17 mouse cellular contexts compared by ENCODE assay signal in genomic region chr1:131820887-131821328, GRCm38 (mm10). TPM values are rescaled to one million over a fixed set of nuclear protein-coding genes. Genes with fewer than 3 reads are reported as not detected.
DNase-seq lines count a peak whose midpoint lies in the region; ATAC-seq and TF ChIP-seq lines count a peak whose summit lies in the region.
"Had no signal": no experiment of that assay in that cellular context is flagged by ENCODE, and none has a peak within 500 bp of the region (broad histone marks: within the 10 kb centered on the region; RNA-seq: fewer than 3 reads in every experiment).

No protein-coding gene starts in this region.

- 56% methylated on average over 10 of the region's 10 CpGs for WGBS in neural tube, embryonic 15.5 days

- H3ac ChIP-seq in myocyte (ENCODE audit: control insufficient read depth, insufficient read length): no peak overlapping the region

- no peak overlapping the region for H3K4me2 ChIP-seq in neural tube, embryonic 15.5 days
- peak overlapping the region; percentile 42 for H3K4me2 ChIP-seq in myocyte (ENCODE audit: low read depth)
- H3K4me2 ChIP-seq: liver, embryonic 12.5 days had no signal

- no peaks in the 10 kb centered on the region for H3K4me1 ChIP-seq in neural tube, embryonic 15.5 days
- H3K4me1 ChIP-seq: liver, embryonic 12.5 days had no signal

- H3K4me3 ChIP-seq in neural tube, embryonic 15.5 days (replicated peaks): no peak overlapping the region
- no peak overlapping the region for H3K4me3 ChIP-seq in myocyte
- H3K4me3 ChIP-seq: liver, embryonic 12.5 days; megakaryocyte, embryonic 14.5 days had no signal

- H3K79me2 ChIP-seq in myocyte (ENCODE audit: control insufficient read depth, insufficient read depth): no peaks in the 10 kb centered on the region

- peak; percentile 86 for ATAC-seq in frontal cortex, adult (ENCODE audit: low TSS enrichment)
- peak; percentile 38; the same call in 1 of the 2 replicates for ATAC-seq in neural tube, embryonic 15.5 days (ENCODE audit: low FRiP score)
- peak; percentile 75 for ATAC-seq in activated CD4-positive, CD25-positive, alpha-beta regulatory T cell, adult 4 months
- ATAC-seq: intestine, postnatal 0 days; liver, embryonic 12.5 days; lung, postnatal 0 days had no signal

- H3K27ac ChIP-seq in neural tube, embryonic 15.5 days (replicated peaks): no peak overlapping the region
- H3K27ac ChIP-seq: liver, embryonic 12.5 days had no signal

- no peaks in the 10 kb centered on the region for H3K36me3 ChIP-seq in neural tube, embryonic 15.5 days
- H3K36me3 ChIP-seq in myocyte (ENCODE audit: control insufficient read depth, insufficient read depth): no peaks in the 10 kb centered on the region
- H3K36me3 ChIP-seq: liver, embryonic 12.5 days had no signal

- DNase-seq in frontal cortex, postnatal 25 days (ENCODE audit: low spot score in 2 of 2): no peak
- no peak for DNase-seq in neural tube, embryonic 10.5 days (ENCODE audit: extremely low spot score, low spot score)
- DNase-seq in spleen, postnatal 10 days (ENCODE audit: low spot score in 2 of 2): no peak
- DNase-seq in MN1 (ENCODE audit: low spot score): no peak
- DNase-seq: cerebellum, adult 18-20 months; gastrocnemius, postnatal 10 days; heart, postnatal 10 days; kidney, postnatal 14 days; right cerebral cortex, postnatal 4 days had no signal

- H3K27me3 ChIP-seq in neural tube, embryonic 15.5 days (replicated peaks): no peaks in the 10 kb centered on the region
- peaks cover 31% of the 10 kb centered on the region for H3K27me3 ChIP-seq in myocyte (ENCODE audit: control insufficient read depth, insufficient read depth, insufficient read length)

- H3K9ac ChIP-seq in neural tube, embryonic 15.5 days (replicated peaks): no peak overlapping the region
- H3K9ac ChIP-seq: liver, embryonic 12.5 days had no signal

- no peaks in the 10 kb centered on the region for H3K9me3 ChIP-seq in neural tube, embryonic 15.5 days (replicated peaks)
- H3K9me3 ChIP-seq: liver, embryonic 12.5 days had no signal

- TF ChIP-seq POLR2A in myocyte (IDR thresholded peaks at IDR 0.05; ENCODE audit: insufficient read length, low read depth): no peak

TF ChIP-seq in myocyte, 11 proteins besides CTCF, POLR2A, EP300 and RAD21:
- peak in 2 of 3 experiments; percentile 72 to 81 for TF ChIP-seq MYOG (IDR thresholded peaks at IDR 0.05; ENCODE audit: control insufficient read depth in 1 of 3, insufficient read depth in 1 of 3, insufficient read length in 2 of 3, low read depth in 2 of 3)
- TF ChIP-seq MYOD1 (IDR thresholded peaks at IDR 0.05; ENCODE audit: control insufficient read depth in 1 of 3, insufficient read length in 2 of 3, low read depth in 2 of 3): peak; percentile 89 to 92 (median 91)
- TF ChIP-seq TCF12 (IDR thresholded peaks at IDR 0.05; ENCODE audit: insufficient read depth, poor library complexity, severe bottlenecking): peak; percentile 74
- no peak for TF ChIP-seq REST (IDR thresholded peaks at IDR 0.05; ENCODE audit: insufficient read depth, insufficient read length)
- peak; percentile 81 for TF ChIP-seq TCF3 (IDR thresholded peaks at IDR 0.05; ENCODE audit: insufficient read length, low read depth)
- no peak for TF ChIP-seq POLR2AphosphoS2 (IDR thresholded peaks at IDR 0.05; ENCODE audit: insufficient read length, low read depth)
TF ChIP-seq in myocyte: peak in this region for 4.

RNA-seq across cellular contexts. Expression of gene Slc41a1, which starts 6.4 kb away (rescaled TPM):
- 15.0 and 16.1 TPM in 2 replicates for polyA plus RNA-seq in neural tube, embryonic 15.5 days (2015; fragmentation: Nextera tagmentation; extraction: Ambion mirVana)
- 10 to 100 TPM; 15.0 to 17.9 TPM for polyA plus RNA-seq in activated CD4-positive, CD25-positive, alpha-beta regulatory T cell, adult 4 months (2017; shearing (Covaris generic))
- 14.0 TPM for polyA plus RNA-seq in myocyte (2012; fragmentation: generic; extraction: Trizol)

RNA-seq across cellular contexts. Expression of gene Pm20d1, which starts 23.7 kb away (rescaled TPM):
- polyA plus RNA-seq in neural tube, embryonic 15.5 days (2015; fragmentation: Nextera tagmentation; extraction: Ambion mirVana): 0.13 and 1.0 TPM in 2 replicates
- not detected for polyA plus RNA-seq in activated CD4-positive, CD25-positive, alpha-beta regulatory T cell, adult 4 months (2017; shearing (Covaris generic))
- 0.01 TPM for polyA plus RNA-seq in myocyte (2012; fragmentation: generic; extraction: Trizol)

RNA-seq across cellular contexts. Expression of gene Rab29, which starts 46.1 kb away (rescaled TPM):
- polyA plus RNA-seq in neural tube, embryonic 15.5 days (2015; fragmentation: Nextera tagmentation; extraction: Ambion mirVana): 7.2 and 10.5 TPM in 2 replicates
- polyA plus RNA-seq in activated CD4-positive, CD25-positive, alpha-beta regulatory T cell, adult 4 months (2017; shearing (Covaris generic)): 10 to 100 TPM; 45.6 to 48.2 TPM
- 3.5 TPM for polyA plus RNA-seq in myocyte (2012; fragmentation: generic; extraction: Trizol)
